In genomic region chr1:55570225-55570624, GRCm38 (mm10) we compare ENCODE assay signal across 25 mouse cellular contexts.
DNase-seq lines count a peak whose midpoint lies in the region; ATAC-seq and TF ChIP-seq lines count a peak whose summit lies in the region.
"Had no signal": no experiment of that assay in that cellular context is flagged by ENCODE, and none has a peak within 500 bp of the region (broad histone marks: within the 10 kb centered on the region; RNA-seq: fewer than 3 reads in every experiment).

No protein-coding gene starts in this region.

- WGBS in liver, postnatal 0 days (ENCODE audit: insufficient replicate concordance) = 80% methylated on average over 5 of the region's 5 CpGs

- TF ChIP-seq EP300 in liver, postnatal 0 days (IDR thresholded peaks at IDR 0.05; ENCODE audit: low read depth) = no peak

- H3K9ac ChIP-seq in liver, postnatal 0 days (replicated peaks) = no peak overlapping the region
- H3K9ac ChIP-seq: embryonic facial prominence, embryonic 13.5 days; embryonic facial prominence, embryonic 15.5 days; forebrain, embryonic 13.5 days; forebrain, embryonic 15.5 days; forebrain, postnatal 0 days had no signal

- H3K27ac ChIP-seq in liver, postnatal 0 days (ENCODE audit: low read depth) = no peak overlapping the region
- H3K27ac ChIP-seq: embryonic facial prominence, embryonic 13.5 days; embryonic facial prominence, embryonic 15.5 days; forebrain, embryonic 13.5 days; forebrain, embryonic 15.5 days had no signal

- DNase-seq in frontal cortex, adult 2 months (ENCODE audit: extremely low spot score in 1 of 2, low spot score in 1 of 2) = no peak
- DNase-seq in Muller cell, postnatal 12 days (ENCODE audit: inconsistent ontology term) = peak; percentile 67
- peak; percentile 22 for DNase-seq in brain, adult 2 months (ENCODE audit: low read depth, low spot score)
- peak; percentile 61 for DNase-seq in gonadal fat pad, adult 2 months (ENCODE audit: low read depth)
- no peak for DNase-seq in liver, postnatal 0 days
- DNase-seq in ovary, adult 18-20 months (ENCODE audit: low spot score) = no peak
- DNase-seq in layer of hippocampus, postnatal 14 days (ENCODE audit: low spot score in 2 of 2) = no peak
- DNase-seq: adrenal gland, postnatal 14 days; adrenal gland, postnatal 36 days; cerebellum, adult 11 months; cerebellum, adult 18-20 months; cerebellum, adult 8-10 months; cerebellum, adult 9-11 months; cerebellum, postnatal 14 days; cerebellum, postnatal 36 days; embryo, embryonic 11 days; forebrain, postnatal 0 days had no signal

- peak; percentile 78 for ATAC-seq in frontal cortex, adult (ENCODE audit: low TSS enrichment)
- ATAC-seq in liver, postnatal 0 days = no peak
- ATAC-seq: activated CD4-positive, CD25-positive, alpha-beta regulatory T cell, adult 4 months; forebrain, embryonic 13.5 days; forebrain, embryonic 15.5 days; forebrain, postnatal 0 days; Patski had no signal

- no peaks in the 10 kb centered on the region for H3K4me1 ChIP-seq in liver, postnatal 0 days (ENCODE audit: insufficient read depth)
- H3K4me1 ChIP-seq: embryonic facial prominence, embryonic 13.5 days; embryonic facial prominence, embryonic 15.5 days; forebrain, embryonic 15.5 days had no signal

- H3K36me3 ChIP-seq in liver, postnatal 0 days (replicated peaks; ENCODE audit: insufficient read depth, low read length) = no peaks in the 10 kb centered on the region
- H3K36me3 ChIP-seq: embryonic facial prominence, embryonic 13.5 days; embryonic facial prominence, embryonic 15.5 days; forebrain, embryonic 15.5 days had no signal

- no peak overlapping the region for H3K4me2 ChIP-seq in liver, postnatal 0 days (ENCODE audit: low read depth, low read length)
- H3K4me2 ChIP-seq: embryonic facial prominence, embryonic 13.5 days; embryonic facial prominence, embryonic 15.5 days; forebrain, embryonic 13.5 days; forebrain, embryonic 15.5 days had no signal

- no peak for TF ChIP-seq CTCF in liver, postnatal 0 days (IDR thresholded peaks at IDR 0.05; ENCODE audit: low read depth)

- H3K9me3 ChIP-seq in liver, postnatal 0 days (ENCODE audit: low read length) = no peaks in the 10 kb centered on the region
- H3K9me3 ChIP-seq: embryonic facial prominence, embryonic 13.5 days; embryonic facial prominence, embryonic 15.5 days; forebrain, embryonic 13.5 days; forebrain, embryonic 15.5 days had no signal

- H3K27me3 ChIP-seq in liver, postnatal 0 days (ENCODE audit: insufficient read depth, low read length) = no peaks in the 10 kb centered on the region
- H3K27me3 ChIP-seq: embryonic facial prominence, embryonic 13.5 days; embryonic facial prominence, embryonic 15.5 days; forebrain, embryonic 13.5 days; forebrain, embryonic 15.5 days; Patski had no signal

- no peak overlapping the region for H3K4me3 ChIP-seq in liver, postnatal 0 days (ENCODE audit: low read depth, low read length)
- H3K4me3 ChIP-seq: embryonic facial prominence, embryonic 13.5 days; embryonic facial prominence, embryonic 15.5 days; erythroblast, embryonic 14.5 days; forebrain, embryonic 13.5 days; forebrain, embryonic 15.5 days had no signal

Comparison
In these comparisons a context has a peak if more than half of its experiments do, and no peak if none do; other contexts are left out.
1. DNase-seq: peak in Muller cell, postnatal 12 days (single experiment), brain, adult 2 months (single experiment) and gonadal fat pad, adult 2 months (single experiment); none in frontal cortex, adult 2 months (0 of 2), liver, postnatal 0 days (single experiment), ovary, adult 18-20 months (single experiment) and layer of hippocampus, postnatal 14 days (0 of 2).